Mouse (Mus musculus): Measurements from ENCODE around the gene AW011738.

DNA sequence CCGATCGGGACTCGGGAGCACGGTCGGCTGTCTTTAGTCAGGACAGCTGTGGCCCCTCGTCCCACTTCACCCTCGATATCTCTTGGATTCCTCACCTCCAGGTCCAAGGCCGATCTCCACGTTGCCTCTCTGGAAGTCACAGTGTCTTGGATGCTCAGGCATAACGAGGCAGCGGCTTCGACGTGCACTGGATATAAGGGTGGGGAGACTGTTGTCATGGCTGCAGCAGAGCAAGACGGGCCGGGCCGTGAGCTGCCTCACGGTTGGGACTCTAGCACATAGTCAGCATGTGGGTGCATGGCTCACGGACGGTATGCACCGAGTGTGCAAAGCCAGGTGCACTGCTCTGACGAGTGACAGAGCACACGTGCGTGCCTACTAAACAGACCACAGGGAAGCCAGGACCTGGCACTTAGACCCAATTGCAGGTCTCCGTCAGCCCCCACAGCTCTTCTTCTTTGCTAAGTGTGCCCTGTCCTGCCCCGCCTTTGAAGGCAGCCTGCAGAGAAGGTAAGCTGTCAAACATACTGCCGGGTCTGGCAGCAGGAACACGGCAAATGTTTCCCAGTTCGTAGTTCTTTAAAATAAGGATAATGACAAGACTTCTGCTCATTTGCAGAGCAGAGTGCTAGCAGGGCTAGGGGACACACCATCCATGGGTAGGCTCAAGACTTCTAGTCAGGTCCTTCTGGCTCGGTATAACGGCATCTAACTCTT lies 51.4 kb downstream of the AW011738 start:
- TF ChIP-seq CTCF (IDR thresholded peaks at IDR 0.05; ENCODE audit: control insufficient read depth, insufficient read depth, insufficient read length) (no peak), MAX (IDR thresholded peaks at IDR 0.05) (no peak), USF1 (IDR thresholded peaks at IDR 0.05; ENCODE audit: low read depth) (no peak)

Measured in C2C12 (cell line).